Mouse (Mus musculus): Measurements from ENCODE around the gene Elf2. TPM values are rescaled to one million over a fixed set of nuclear protein-coding genes. Genes with fewer than 3 reads are reported as not detected.
"Not testable (repeated sequence)": the region's sequence is repeated elsewhere in the genome, so short reads cannot be mapped to it uniquely, and the experiment has no call there.

Gene Elf2
- total RNA-seq, 2 experiments from 2014 or later: 69.2 to 122 TPM

DNA sequence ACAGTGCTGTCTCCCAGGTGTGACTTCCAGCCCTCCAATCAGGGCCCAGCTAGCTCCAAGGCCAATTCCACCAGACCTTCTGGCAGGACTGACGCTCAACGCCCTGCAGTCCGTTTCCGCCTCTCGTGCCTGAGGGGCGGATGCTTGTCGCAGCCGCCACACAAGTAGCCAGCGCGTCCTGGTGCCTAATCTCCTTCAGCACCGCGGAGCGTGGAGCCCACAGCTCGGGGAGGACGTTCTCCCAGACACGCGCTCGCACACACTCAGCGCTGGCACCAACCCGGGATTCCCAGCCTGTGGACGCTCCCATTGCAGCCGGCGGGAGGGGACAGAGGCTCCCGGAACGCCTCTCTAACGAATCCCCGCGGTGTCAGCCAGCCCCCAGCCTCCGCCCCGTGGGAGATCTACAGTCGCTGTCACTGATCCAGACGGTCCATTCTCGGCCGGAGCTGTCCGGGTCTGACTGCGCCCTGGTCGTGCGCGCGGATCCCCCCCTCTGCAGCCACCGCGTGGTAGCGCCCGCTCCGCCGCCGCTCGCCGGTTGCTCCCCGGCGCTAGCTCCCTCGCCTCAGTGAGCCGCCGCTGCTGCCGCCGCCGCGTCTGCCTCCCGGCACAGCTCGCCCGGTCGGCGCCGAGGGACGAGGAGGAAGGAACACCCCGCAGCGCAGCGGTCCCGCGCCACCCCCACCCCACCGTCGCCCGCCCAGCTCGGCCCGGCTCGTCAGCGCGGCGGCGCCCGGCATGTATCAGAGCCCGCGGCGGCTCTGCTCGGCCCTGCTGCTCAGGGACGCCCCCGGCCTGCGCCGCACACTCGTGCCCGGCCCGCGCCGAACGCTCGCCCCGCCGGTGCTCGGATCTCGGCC is 115.9 kb downstream of the Elf2 start, which contains the start of gene Noct:
Noct (plus strand) TSS at position 85 of the 863 bp plus-strand sequence.
- peak; percentile 92 for ATAC-seq (replicated peaks; ENCODE audit: low FRiP score, low TSS enrichment, poor library complexity, severe bottlenecking)

DNA sequence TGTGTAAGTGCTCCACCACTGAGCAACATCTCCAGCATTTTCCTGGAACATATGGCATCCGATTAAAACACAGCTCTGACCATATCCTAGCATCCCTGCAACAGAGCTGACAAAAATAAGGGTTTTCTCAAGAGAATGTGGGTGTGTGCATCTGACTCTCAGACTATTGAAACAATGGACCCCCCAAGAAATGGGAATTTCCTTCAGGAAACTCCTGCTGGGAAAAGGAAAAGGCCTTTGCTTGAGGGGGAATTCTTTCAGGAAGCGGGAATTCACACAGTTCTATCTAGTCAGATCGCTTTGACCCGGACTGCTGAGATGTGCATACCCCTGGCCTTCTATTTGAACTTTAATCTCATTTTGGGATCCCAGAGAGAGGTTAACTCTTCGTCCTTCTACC is 116.9 kb downstream of the Elf2 start:
- no peak for ATAC-seq (replicated peaks; ENCODE audit: low FRiP score, low TSS enrichment, poor library complexity, severe bottlenecking)

- ATAC-seq (replicated peaks; ENCODE audit: low FRiP score, low TSS enrichment, poor library complexity, severe bottlenecking): no peak
These were observed 117.5 kb downstream of the Elf2 start for GRCm38 (mm10) chr3:51222834-51223460.

- no peak for ATAC-seq (replicated peaks; ENCODE audit: low FRiP score, low TSS enrichment, poor library complexity, severe bottlenecking)
These were observed 118.2 kb downstream of the Elf2 start for GRCm38 (mm10) chr3:51222302-51222701.

GRCm38 (mm10) chr3:51221847-51222246 is 118.6 kb downstream of the Elf2 start:
- ATAC-seq (replicated peaks; ENCODE audit: low FRiP score, low TSS enrichment, poor library complexity, severe bottlenecking): no peak

GRCm38 (mm10) chr3:51220846-51221245 is 119.6 kb downstream of the Elf2 start:
- ATAC-seq (replicated peaks; ENCODE audit: low FRiP score, low TSS enrichment, poor library complexity, severe bottlenecking): no peak

- ATAC-seq (replicated peaks; ENCODE audit: low FRiP score, low TSS enrichment, poor library complexity, severe bottlenecking): no peak
These were observed 121.2 kb downstream of the Elf2 start for GRCm38 (mm10) chr3:51219213-51219612.

- not testable (repeated sequence) for ATAC-seq (replicated peaks; ENCODE audit: low FRiP score, low TSS enrichment, poor library complexity, severe bottlenecking)
These were observed 122.1 kb downstream of the Elf2 start for GRCm38 (mm10) chr3:51218385-51218784.

DNA sequence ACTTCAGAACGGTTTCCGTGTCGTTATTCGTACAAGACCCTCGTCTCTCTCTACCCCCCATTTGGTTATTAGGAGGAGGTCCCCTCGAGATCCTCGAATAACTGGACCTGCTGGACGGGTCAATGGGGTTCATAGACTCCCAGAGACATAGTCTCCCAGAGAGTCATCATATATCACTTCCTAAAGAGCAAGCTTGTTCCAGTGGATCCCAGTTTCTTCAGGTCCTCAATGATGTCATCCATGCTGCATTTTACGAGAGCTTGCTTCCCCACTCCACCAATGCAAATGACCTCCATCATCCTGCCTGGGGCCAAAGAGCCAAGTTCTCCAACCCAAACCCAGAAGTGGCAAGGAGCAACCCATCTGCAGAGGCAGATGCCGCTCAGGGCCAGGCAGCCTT is 124.1 kb downstream of the Elf2 start:
- not testable (repeated sequence) for ATAC-seq (replicated peaks; ENCODE audit: low FRiP score, low TSS enrichment, poor library complexity, severe bottlenecking)

DNA sequence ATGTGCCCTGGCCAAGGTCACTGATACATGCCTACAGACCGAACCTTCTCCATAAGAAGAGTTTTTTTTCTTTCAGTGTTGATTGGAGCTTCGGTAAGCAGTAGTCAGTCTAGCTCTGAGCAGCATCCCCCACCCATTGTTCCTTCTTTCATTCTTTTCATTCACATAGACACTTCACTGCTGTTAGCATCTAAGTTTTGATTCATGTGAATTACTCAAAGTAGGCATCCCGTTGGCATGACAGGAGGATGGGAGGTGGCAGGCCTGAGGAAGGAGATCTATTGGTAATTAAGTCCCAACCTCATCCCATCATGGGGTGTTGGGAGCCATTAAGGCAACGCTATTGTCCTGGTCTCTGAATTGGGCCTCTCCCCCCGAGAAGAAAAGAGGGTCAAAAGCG is 124.8 kb downstream of the Elf2 start:
- no peak for ATAC-seq (replicated peaks; ENCODE audit: low FRiP score, low TSS enrichment, poor library complexity, severe bottlenecking)

- no peak for ATAC-seq (replicated peaks; ENCODE audit: low FRiP score, low TSS enrichment, poor library complexity, severe bottlenecking)
These were observed 127.4 kb downstream of the Elf2 start for GRCm38 (mm10) chr3:51213111-51213510.

DNA sequence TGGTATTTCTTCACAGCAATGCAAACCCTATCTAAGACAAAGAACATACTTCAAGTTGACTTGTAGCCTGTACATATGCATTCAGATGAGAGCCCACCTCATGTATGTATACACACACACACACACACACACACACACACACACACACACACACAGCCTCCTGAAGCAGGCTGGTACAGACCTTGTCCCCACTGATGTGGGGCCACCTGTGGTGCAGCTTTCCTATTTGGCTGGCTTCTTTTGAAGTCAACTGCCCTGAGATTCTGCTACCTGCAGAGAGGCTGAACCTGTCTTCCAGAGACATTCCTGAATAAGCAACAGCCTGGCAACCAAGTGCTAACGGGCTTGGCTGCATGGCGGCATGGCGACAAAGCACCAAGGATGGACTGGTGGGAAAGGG is 130.0 kb downstream of the Elf2 start:
- ATAC-seq (replicated peaks; ENCODE audit: low FRiP score, low TSS enrichment, poor library complexity, severe bottlenecking): no peak

DNA sequence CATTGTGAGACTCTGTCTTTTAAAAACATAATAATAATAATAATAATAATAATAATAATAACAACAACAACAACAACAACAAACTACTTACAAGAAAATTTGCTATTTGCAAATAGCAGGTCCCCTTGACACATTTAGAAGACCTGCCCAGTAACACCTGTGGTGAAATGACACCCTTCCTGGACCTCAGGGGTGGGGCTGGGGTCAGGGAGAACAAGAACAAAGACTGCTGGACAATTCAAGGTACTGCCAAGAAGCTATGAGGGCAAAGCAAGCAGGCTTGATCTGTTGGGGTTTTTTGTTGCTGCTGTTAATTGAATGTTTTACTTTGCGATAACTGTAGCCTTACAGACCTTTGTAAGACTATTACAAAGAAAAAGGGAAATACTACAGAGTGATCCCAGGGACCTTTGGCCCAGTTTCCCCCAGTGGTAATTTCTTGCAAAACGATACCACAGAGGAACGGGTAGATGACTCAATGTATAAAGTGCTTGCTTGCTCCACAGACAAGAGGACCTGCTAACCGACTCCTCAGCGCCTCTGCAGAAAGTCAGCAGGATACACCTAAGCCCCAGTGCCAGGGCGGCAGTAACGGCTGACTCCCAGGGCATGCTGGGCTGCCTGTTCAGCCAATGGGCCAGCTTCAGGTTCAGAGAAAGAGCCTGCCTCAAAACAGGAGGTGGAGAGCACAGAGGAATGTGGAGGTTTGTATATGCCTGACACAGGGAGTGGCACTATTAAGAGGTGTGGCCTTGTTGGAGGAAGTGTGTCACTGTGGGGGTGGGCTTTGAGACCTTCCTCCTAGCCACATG is 130.8 kb downstream of the Elf2 start:
- ATAC-seq (replicated peaks; ENCODE audit: low FRiP score, low TSS enrichment, poor library complexity, severe bottlenecking): no peak

DNA sequence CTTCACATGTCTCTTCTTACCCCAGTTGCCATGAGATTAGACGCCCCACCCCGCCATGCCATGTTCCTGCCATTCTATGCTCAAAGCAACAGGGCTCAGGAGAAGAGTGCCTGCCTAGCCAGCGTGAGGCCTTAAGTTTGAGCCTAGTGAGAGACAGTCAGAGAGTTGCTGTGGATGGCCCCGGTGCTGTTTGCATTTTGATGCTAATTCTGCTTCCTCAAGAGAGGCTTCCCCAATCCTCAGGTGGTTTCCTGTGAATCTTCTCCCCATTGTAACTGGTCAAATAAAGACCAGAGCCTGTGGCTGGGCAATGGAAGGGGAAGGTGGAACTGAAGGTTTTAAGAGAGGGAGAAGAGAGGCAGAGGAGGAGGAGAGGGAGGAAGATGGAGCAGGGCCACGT is 131.8 kb downstream of the Elf2 start:
- no peak for ATAC-seq (replicated peaks; ENCODE audit: low FRiP score, low TSS enrichment, poor library complexity, severe bottlenecking)

DNA sequence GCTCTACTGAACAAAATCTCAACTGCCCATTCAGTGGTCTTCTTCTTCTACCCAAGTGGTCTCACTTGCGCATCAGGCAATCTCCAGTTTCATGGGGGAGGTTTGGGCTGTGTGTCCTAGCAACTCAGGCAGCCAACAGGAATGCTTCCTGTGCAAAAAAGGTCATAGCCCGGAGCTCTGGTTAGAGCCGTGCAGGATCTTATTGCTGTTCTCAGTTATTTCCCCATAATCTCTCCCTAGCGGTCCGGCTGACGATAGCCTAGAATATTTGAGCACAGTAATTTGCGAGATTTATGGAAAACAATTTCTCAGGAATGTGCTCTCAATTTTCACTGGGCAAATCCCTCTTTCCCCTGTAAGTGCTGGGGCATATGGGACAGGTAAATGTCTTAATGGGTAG is 133.9 kb downstream of the Elf2 start:
- no peak for ATAC-seq (replicated peaks; ENCODE audit: low FRiP score, low TSS enrichment, poor library complexity, severe bottlenecking)

- no peak for ATAC-seq (replicated peaks; ENCODE audit: low FRiP score, low TSS enrichment, poor library complexity, severe bottlenecking)
These were observed 135.6 kb downstream of the Elf2 start for GRCm38 (mm10) chr3:51204897-51205296.

DNA sequence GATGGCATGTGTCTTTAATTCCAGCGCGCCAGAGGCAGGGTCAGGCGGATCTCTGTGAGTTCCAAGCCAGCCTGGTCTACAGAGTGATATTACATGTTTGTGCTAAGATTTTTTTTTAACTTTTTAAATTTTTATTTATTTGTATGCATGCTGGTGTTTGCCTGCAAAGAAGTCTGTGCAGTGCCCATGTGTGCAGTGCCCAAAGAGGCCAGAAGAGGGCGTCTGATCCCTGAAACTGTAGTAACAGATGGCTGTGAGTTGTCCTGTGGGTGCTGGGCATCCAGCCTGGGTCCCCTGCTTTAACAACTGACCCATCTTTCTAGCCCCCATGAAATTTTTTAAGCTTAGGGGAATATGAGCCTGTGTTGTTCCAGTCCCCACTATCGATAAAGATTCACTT is 136.0 kb downstream of the Elf2 start:
- no peak for ATAC-seq (replicated peaks; ENCODE audit: low FRiP score, low TSS enrichment, poor library complexity, severe bottlenecking)

DNA sequence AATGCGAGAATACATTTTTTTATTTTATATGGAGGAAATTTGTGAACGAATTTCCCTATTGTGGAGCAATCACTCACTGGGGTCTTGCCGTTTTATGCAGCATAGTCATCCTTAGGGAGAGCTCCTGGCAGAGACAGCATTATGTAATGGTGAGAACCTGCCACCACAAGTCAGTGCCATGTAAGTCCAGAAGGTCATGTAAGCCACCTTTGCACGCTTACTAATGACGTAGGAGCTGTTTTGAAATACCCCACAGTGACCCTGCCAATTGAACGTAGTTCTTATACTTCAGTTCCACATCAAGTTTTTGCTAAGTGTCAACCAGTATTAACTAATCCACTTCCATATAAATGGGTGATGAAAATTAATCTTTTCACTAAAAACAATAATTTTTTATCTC is 136.6 kb downstream of the Elf2 start:
- ATAC-seq (replicated peaks; ENCODE audit: low FRiP score, low TSS enrichment, poor library complexity, severe bottlenecking): no peak

Data from megakaryocyte-erythroid progenitor cell, adult 5-6 weeks (primary cell).